Mouse (Mus musculus) embryonic fibroblast, embryonic 13.5 days (primary cell): ENCODE measurements around the gene Chka.

Experiments used
- CTCF ChIP-seq: IDR thresholded peaks from 2 replicates; pipeline ENCODE4 v1.5.1; 2011; ENCODE audit warnings: mild to moderate bottlenecking, control low read depth, low read length, moderate library complexity, borderline replicate concordance; ENCODE audit not compliant: insufficient read depth
- POLR2A ChIP-seq: IDR thresholded peaks from 2 replicates; pipeline ENCODE4 v1.6.1; 2011; ENCODE audit warnings: low read depth, mild to moderate bottlenecking, control low read depth, low read length, moderate library complexity

GRCm38 (mm10) chr19:3884325-3884990 is 32.9 kb downstream of the Chka start:
- TF ChIP-seq CTCF (no peak), POLR2A (no peak)
